Mouse (Mus musculus): Measurements from ENCODE around the gene Rnase4. TPM values are rescaled to one million over a fixed set of nuclear protein-coding genes. Genes with fewer than 3 reads are reported as not detected.
A peak's percentile ranks its signal among the peaks of the same experiment; 100 is the strongest.

Rnase4 gene
- 10 to 100 TPM; 59.1 to 73.4 TPM for total RNA-seq (2021)
- long read RNA-seq, experiment 1, transcript Rnase4-202 (2 exons, 1,460 nt), result minor isoform, 8 of 27 reads
- long read RNA-seq, experiment 1, transcript Rnase4-201 (2 exons, 1,518 nt), result major isoform, 16 of 27 reads
- long read RNA-seq, experiment 1, partial matches to known transcripts, result 3 of 27 reads
- long read RNA-seq, experiment 1, other reads (novel, unspliced or antisense), result 0 of 27 reads
- long read RNA-seq, experiment 2, transcript Rnase4-201 (2 exons, 1,518 nt), result major isoform, 22 of 32 reads
- long read RNA-seq, experiment 2, partial matches to known transcripts, result 4 of 32 reads
- long read RNA-seq, experiment 2, other reads (novel, unspliced or antisense), result 2 of 32 reads

DNA sequence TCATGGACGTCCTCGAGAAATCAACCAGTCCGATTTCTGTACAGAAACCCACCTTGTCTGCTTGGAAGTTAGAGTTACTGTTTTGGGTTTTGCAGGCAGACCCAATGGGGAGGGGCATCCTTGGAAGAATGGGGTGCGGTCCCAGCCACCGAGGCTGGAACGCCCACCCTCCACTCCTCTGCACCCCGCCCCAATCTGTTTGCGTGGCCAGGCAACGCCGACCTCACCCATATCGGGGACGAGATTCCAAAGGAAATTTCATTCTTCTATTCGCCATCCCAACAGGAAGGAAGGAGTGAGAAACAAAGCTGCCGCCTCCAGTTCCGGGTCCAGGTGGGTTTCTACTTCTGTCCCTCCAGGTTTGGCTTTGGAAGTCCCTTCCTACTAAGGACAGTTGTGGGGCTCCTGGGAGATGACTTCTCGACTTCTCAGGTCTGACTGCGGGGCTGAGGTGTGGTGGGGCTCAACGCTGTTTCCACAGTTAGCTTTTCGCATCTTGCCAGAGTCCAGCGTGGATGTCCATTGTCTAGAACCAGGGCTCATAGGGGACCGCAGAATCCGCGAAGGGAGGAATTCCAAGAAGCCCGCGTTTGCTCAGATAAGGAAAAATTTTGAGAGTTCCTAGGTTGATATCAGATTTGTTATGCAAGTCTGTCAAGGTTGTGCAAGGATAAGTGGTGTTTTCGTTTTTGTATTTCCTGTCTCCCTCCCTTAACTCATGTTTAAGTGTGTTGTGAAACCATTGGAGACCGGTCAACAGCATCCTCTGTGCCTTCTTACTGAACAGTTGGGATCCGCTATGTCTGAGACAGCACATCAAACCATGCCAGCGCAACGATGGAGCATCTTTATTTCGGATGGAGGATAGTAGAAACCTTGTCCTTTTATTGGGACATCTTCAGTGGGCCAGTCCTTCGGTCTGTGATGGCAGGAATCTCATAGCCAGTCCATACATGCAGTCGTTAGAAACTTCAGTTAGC lies at the start of gene Rnase4, which contains the start of gene Ang:
Rnase4 (plus strand) TSS at position 157 of the 980 bp plus-strand sequence.
Ang (plus strand) TSS at position 230 of the 980 bp plus-strand sequence.
- DNase-seq (ENCODE audit: low spot score in 2 of 2), result peak; percentile 5 to 12

DNA sequence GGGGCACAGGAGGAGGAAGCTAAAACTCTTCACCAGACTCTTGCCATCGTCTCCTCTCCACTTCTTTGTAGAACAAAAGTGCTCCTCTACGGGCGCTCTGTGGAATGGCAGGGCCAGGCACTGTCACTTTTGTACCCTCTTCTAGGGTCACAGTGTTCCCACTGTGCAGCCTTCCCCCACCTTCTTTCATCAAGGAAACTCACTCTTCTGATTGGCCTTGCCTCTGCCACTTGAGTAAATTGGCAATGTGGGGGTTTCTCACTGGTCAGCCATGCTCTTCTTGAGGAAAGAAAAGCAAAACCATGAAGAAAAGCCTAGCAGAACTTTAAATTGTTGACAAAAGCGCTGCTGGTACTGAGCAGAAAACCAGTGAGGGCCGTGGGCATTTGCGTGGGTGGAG lies 49.1 kb upstream of the Rnase4 start, which contains the start of gene Rnase9:
Rnase9 (minus strand) TSS at position 101 of the 400 bp plus-strand sequence.
- DNase-seq (ENCODE audit: low spot score in 2 of 2), result no peak

DNA sequence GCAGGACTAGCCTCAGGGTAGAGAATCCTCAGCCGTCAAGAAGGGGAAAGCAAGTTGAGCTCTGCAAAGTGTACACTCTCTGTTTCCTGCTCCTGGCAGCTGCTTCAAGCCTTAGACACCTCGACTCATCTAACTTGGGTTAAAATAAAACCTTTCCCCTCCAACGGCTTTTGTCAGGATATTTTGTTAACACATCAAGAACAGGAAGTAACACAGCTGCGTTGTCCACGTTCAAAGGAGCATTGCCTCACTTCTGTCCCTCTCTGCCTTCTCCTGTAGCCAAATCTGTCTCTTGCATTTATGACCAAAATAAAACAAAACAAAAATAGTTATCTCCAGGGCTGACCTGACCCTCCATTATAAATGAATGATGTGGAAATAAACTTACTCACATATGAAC lies 43.0 kb upstream of the Rnase4 start:
- DNase-seq (ENCODE audit: low spot score in 2 of 2), result no peak

DNA sequence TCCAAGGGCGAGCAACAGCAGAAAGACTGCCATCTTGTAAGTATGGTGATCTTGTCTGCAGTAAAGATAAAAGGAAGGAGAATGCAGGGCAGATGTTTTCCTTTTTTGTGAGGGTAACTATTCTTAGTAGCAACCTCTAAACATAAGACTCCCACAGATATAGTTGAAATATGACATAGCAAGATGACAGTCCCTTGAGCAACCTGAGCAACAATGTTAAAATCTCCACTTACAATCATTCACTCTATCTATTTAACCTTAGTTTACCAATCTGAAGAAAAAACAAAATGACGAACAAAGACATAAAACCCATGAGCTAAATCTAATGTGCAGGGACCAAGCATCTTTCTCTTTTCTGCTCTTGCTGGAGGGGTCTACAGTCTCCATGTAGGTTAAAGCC lies 40.8 kb upstream of the Rnase4 start, which contains the start of gene Rnase11:
Rnase11 (minus strand) TSS at position 101 of the 400 bp plus-strand sequence.
- no peak for DNase-seq (ENCODE audit: low spot score in 2 of 2)

DNA sequence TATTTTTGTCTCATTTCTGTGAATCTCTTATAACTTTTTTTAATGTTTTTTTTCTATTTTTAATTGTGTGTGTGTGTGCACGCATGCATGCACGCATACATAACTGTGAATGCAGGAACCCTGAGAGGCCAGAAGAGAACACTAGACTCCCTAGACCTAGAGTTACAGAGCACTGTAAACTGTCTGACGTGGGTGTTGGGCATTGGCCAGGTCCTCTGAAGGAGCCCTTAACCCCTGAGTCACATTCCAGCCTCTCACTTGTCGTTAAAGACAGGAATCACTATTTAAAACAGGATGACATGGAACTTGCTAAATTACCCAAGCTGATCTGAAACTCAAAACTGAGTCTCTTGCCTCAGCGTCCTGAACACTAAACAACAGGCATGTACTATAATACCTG lies 38.9 kb upstream of the Rnase4 start:
- no peak for DNase-seq (ENCODE audit: low spot score in 2 of 2)

DNA sequence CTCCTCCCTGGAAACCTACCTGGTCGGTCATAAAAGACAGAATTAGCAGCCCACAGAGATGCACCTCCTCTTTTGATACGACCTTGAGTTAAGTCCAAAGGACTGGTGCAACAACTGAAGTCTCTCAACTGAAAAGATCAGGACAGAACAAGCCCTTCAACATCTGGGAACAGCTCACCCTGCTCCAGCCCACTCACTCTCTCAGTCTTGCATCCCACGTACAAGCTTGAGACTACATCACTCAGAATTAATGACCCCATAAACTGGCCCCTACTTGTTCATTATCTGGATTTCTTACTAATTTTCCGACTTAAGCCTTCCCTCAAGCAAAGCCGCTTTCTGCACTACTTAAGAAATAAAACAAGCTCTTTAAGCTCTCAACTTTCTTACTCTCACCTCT lies 37.7 kb upstream of the Rnase4 start:
- no peak for DNase-seq (ENCODE audit: low spot score in 2 of 2)

DNA sequence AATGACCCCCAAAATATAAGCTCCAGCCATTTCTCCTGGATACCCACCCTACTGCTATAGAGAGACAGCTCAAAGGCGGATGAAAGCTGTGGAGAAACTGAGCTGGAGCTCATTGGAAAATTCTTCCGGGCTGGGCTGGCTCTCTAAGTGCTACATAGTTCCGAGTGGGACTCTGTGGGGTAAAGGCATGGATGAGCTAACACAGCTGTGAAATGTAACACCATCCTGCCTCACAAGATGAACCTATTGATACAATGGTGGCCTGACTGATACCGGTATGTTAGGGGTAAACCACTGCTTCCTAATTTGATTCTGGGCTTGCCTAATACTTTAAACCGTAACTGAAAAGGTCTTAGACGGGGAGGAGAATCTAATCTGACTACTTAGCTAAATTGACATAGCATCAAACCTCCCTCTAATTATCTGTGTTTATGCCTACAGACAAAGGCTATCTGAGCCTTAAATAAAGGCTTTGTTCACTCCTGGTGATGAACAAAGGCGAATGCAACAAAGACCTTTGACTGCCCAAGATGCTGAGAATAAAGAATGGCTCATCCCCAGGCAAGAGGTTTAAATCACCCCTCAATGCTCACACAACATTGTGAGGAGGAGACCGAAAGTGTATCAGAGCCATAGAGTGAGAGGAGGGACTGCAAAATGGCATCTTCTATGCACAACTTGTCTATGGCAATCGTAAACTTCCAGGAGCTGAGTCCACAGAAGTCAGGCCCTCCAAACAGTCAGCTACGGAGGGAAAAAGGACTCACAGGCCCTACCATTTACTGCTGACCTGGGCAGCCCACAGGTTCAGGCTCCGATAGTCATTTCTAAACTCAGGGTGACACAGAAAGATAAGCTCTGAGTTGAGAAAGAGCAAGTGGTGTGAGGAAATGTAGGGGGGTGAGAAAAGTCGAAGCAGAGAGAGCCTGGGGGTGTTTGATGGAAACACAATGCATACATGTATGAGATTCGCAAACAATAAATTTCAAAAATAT lies 36.3 kb upstream of the Rnase4 start:
- DNase-seq (ENCODE audit: low spot score in 2 of 2), result no peak

DNA sequence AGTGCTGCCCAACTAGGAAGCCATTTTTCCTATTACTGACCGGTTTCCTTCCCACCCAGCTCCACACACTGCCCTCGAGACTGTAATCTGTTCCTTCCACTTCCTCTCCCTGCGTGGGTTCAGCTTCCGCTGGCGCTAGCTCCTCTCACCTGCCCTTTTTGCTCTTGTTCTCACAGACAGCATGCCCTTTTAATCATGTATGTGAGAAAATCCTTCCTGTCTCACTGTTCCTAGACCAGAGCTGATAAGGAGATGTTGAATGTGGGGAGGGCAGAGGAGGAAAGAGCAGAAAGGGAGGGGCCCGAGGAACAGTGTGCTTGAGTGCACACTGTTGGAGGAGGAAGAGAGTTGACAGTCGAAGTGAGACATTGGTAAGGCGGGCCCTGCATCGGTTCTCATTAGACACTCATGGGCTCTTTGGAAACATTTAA lies 33.5 kb upstream of the Rnase4 start, which contains the start of gene Rnase12:
Rnase12 (minus strand) TSS at position 261 of the 431 bp plus-strand sequence.
- DNase-seq (ENCODE audit: low spot score in 2 of 2), result no peak

DNA sequence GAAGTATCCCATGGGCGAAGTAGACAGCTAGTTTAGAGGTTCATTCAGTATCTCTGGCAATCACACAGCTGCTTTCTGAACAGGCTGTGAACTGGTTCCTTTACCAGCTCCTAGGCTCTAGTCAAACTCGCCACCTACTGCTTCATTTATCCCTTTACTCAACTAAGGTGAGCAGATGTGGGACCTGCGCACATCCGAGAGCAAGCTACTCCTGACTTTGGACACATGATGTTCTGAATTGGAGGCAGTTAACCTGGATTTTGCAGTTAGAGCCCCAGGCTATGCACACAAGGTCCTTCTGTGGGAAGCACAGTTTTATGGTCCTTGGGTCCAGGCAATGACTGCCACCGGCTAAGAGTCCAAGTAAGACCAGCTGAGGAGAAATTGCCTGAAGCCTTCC lies 30.1 kb upstream of the Rnase4 start:
- DNase-seq (ENCODE audit: low spot score in 2 of 2), result no peak

DNA sequence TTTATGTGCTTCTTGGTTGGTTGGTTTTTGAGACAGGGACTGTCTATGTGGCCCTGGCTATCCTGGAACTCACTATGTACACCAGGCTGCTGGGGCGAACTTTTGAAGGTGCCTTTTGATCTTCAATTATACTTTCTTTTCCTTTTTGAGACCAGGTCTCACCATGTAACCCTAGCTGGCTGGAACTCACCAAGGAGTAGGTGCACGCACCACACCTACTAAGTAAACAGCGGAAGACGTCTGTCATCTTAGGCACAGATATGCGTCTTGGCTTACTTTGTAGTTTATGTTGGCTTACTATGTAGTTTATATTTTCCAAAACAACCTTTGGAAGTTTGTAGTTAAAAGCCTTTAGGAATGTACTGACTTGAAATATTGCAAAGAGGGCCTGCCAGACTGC lies 21.9 kb upstream of the Rnase4 start:
- no peak for DNase-seq (ENCODE audit: low spot score in 2 of 2)

DNA sequence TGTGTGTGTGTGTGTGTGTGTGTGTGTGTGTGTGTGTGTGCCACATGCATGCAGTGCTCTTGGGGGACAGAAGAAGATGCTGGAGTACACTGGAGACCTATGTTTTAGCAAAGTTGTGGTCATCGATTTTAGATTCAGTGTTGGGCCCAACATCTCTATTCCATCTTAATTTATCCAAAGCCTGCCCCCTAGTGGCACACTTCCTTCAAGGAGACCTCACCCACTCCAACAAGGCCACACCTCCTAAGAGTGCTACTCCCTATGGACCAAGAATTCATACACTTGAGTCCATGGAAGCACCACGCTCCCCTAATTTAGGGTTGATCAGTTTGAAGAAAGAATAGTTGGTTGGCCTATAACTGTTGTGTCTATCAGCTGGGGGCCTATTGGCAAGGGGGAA lies 21.3 kb upstream of the Rnase4 start:
- no peak for DNase-seq (ENCODE audit: low spot score in 2 of 2)

DNA sequence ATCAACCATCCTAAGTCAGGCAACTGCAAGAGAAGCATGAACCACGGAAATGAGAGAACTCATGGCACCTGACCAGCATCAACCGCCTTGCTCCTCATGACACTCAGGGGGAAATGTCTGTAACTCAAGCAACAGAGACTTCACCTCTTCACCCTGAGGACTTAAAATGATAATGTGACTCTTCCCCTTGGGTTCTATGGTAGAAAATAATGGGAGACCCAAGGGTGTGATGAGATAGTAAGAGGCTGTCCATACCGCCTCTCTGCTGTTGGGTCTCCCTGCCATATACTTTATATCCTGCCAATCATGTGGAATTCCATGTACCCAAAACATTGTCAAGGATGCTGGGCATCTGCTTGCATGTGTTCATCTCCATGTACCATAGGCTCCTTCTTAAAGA lies 16.5 kb upstream of the Rnase4 start, which contains the start of gene Olfr750:
Olfr750 (minus strand) TSS at position 101 of the 400 bp plus-strand sequence.
- no peak for DNase-seq (ENCODE audit: low spot score in 2 of 2)

DNA sequence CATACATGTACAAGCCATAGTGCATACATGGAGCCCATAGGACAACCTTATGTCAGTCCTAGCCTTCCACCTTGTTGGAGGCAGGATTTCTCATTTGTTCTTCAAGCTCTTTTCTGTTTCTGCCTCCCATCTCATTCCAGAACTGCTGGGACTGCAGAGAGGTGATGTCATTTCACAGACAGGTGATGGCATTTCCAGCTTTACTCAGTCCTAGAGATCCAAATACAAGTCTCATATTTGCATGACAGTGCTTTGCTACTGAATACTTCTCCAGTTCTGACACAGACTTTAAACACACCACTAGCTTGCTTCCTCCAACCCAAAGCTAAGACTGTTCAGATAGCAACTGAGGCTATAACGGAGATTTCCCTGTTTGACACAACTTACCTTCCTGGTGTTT lies 11.7 kb upstream of the Rnase4 start:
- no peak for DNase-seq (ENCODE audit: low spot score in 2 of 2)

DNA sequence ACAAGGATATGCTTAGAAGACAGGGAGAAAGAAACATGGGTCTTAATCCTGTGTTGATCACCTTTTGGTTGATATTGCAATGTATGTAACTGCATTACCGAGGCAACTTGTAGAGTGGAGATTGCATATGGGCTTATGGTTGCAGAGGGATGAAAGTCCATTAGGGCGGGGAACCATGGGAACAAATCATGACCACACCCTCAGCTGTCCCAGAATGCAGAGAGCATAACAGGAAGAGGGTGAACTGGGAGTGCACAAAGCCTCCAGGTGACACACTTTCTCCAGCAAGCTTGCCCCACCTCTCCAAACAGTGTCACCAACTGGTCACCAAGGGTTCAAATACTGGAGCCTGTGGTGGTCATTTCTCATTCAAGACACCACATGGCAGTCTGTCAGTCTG lies 9.8 kb upstream of the Rnase4 start:
- DNase-seq (ENCODE audit: low spot score in 2 of 2), result no peak

DNA sequence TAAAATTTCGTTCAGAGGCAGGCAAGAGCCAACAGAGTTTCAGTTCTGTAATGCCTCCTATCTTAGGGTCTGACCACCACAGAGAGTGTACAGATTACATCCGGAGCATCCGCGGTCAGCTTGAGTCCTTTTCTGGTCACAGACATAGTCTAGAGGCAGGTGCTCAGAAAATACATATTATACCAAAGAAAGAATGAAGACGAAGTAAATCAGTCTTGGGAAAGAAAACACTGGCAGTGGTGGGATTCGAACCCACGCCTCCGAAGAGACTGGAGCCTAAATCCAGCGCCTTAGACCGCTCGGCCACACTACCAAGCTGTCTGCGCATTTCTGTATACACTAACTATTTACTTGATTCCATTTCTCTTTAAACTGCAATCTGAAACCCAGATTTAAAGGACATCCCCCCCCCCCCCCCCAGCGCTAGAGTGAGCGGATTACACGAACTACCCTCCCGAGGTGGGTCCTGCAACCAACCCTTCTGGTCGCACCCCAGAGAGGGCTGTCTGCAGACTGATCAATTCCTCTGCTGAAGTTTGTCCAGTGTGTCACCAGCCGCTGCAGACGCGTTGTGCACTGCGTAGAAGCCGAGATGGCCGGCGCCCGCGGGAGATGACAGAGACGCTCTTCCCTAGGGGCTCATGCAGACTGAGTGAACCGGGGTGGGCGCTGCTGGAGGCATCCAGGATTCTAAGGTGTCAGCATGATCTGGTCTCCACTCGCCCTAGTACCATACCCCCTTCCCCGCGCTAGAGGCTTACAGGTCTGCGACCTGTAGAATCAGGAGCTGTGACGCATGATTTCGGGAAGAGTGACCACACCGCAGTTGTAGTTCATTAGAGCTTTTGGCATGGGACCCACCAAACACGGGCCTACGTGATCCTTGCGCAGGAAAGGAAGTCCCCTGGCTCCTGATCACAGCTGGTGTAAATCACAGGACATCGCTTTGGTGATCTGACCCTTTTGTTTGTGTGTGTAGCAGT lies 8.0 kb upstream of the Rnase4 start:
- peak in 1 of 2 experiments; percentile 16 for DNase-seq (ENCODE audit: low spot score in 2 of 2)

DNA sequence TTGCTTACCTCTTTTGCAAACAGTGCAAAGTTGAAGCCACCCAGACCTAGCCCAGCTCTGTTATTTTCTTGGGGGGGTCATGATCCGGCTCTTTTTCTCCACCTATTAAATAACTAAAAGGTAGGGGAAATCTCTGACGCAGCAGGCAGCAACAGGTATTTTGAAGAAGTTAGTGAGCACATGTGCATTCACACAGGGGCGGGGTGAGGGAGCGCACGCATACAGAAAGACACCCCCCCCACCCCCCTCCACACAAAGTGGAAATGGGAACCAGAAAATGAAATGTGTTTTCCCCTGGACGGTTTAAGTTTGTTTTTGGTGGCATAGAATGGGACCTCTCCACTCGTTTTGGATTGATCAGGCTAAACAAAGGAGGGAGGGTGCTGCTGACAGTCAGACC lies 7.1 kb upstream of the Rnase4 start:
- no peak for DNase-seq (ENCODE audit: low spot score in 2 of 2)

DNA sequence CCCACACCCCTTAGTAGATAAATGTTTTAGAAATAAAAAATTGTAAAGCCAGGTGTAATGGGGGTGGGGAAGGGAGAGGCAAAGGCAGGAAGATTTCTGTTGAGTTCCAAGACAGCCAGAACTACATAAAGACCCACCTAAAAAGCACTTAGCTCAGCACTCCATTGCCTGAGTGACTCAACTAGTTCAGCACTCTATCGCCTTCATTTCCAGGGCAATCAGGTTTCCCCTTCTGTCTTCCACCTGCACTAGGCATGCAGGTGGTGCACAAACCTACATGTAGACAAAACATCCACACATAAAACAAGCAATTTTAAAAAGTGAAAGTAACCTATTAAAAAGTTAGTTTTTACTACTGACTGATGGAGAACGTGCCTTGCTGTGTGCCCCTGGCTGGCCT lies 5.8 kb upstream of the Rnase4 start:
- no peak for DNase-seq (ENCODE audit: low spot score in 2 of 2)

DNA sequence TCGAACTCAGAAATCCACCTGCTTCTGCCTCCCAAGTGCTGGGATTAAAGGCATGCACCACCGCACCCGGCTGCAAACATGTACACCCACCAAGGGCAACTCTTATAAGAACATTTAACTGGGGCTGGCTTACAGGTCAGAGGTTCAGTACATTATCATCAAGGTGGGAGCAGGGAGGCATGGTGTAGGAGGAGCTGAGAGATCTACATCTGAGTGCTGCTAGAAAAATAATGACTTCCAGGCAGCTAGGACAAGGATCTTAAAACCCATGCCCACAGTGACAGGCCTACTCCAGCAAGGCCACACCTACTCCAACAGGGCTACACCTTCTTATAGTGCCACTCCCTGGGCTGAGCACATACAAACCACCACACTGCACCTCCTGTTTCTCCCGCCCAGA lies 5.0 kb upstream of the Rnase4 start:
- no peak for DNase-seq (ENCODE audit: low spot score in 2 of 2)

DNA sequence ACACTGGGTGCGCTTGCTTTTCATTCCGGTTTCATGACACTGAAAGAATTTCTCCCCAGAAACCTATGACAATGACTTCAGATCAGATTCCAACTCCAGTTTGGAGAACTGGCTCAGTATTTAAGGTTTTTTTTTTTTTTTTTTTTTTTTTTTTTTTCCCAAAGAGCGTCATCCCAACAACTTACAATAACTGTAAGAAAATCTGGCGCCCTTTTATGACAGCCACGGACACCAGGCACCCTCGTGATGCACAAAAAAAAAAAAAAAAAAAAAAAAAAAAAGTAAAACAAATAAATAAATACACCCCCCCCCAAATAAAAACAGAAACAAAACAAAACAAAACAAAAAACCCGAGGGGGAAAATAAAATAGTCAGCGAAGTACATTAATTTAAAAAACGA lies 3.1 kb upstream of the Rnase4 start:
- no peak for DNase-seq (ENCODE audit: low spot score in 2 of 2)

Measured in adrenal gland, postnatal 4 days (tissue).